In the genomic region with DNA sequence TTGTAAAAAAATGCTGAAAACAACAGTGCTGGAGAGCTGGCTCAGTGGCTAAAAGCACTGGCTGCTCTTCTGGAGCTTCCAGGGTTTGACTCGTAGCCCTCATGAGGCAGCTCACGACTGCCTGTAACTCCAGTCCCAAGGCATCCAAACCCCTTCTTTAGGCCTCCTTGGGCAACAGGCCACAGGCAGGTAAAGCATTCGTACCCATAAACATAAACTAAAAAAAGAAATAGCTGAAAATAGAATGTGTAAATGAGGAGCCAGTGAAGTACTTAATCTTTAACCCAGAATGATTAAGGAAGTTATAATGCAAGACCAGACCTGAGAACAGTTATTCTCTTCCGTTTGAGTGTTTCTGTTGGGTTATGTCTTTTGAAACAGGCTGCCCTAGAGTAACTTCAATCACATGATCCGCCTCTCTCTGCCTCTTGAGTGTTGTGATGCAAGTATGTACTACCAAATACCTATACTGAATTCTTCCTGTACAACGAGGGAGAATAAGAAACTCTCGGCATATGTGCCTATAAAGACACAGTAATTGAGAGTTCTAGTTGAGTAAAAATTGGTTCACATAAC, we compare ENCODE assay signal across 19 mouse cellular contexts. TPM values are rescaled to one million over a fixed set of nuclear protein-coding genes. Genes with fewer than 3 reads are reported as not detected.
A peak's percentile ranks its signal among the peaks of the same experiment; 100 is the strongest.
DNase-seq lines count a peak whose midpoint lies in the region; ATAC-seq and TF ChIP-seq lines count a peak whose summit lies in the region.
"Had no signal": no experiment of that assay in that cellular context is flagged by ENCODE, and none has a peak within 500 bp of the region (broad histone marks: within the 10 kb centered on the region; RNA-seq: fewer than 3 reads in every experiment).

No protein-coding gene starts in this region.

- 60% methylated on average over 7 of the region's 7 CpGs for WGBS in heart, postnatal 0 days
- WGBS in kidney, adult 2 months: 34% methylated on average over 7 of the region's 7 CpGs
- 87% methylated on average over 7 of the region's 7 CpGs for WGBS in hindbrain, embryonic 11.5 days

- H3K36me3 ChIP-seq in heart, postnatal 0 days (replicated peaks; ENCODE audit: control insufficient read depth, insufficient read depth, low read length): no peaks in the 10 kb centered on the region
- no peaks in the 10 kb centered on the region for H3K36me3 ChIP-seq in kidney, adult 2 months (ENCODE audit: control insufficient read depth, insufficient read depth, low read length)
- no peaks in the 10 kb centered on the region for H3K36me3 ChIP-seq in hindbrain, embryonic 11.5 days (ENCODE audit: control insufficient read depth, insufficient read depth, low read length)
- H3K36me3 ChIP-seq: forebrain, embryonic 12.5 days; midbrain, embryonic 13.5 days; neural tube, embryonic 15.5 days; stomach, embryonic 15.5 days had no signal

- no peak for TF ChIP-seq CTCF in heart, postnatal 0 days (IDR thresholded peaks at IDR 0.05; ENCODE audit: low read depth)
- TF ChIP-seq CTCF in kidney, adult 2 months (conservative IDR thresholded peaks at IDR 0.05; ENCODE audit: insufficient read depth, insufficient read length, low read depth, low read length): no peak

- no peak overlapping the region for H3K4me2 ChIP-seq in heart, postnatal 0 days (ENCODE audit: low read depth, low read length)
- H3K4me2 ChIP-seq in hindbrain, embryonic 11.5 days (replicated peaks; ENCODE audit: low read depth, low read length): no peak overlapping the region
- H3K4me2 ChIP-seq: forebrain, embryonic 12.5 days; lung, embryonic 14.5 days; midbrain, embryonic 13.5 days; neural tube, embryonic 15.5 days; stomach, embryonic 15.5 days had no signal

- H3K27ac ChIP-seq in heart, postnatal 0 days (ENCODE audit: low read depth): 0 out of 2 replicates have a peak overlapping the region, but pooled peaks have one; percentile 34
- peak overlapping the region; percentile 66 for H3K27ac ChIP-seq in kidney, adult 2 months (ENCODE audit: insufficient read depth, low read depth, low read length)
- H3K27ac ChIP-seq in hindbrain, embryonic 11.5 days (ENCODE audit: low read depth, low read length): no peak overlapping the region
- H3K27ac ChIP-seq: forebrain, embryonic 12.5 days; midbrain, embryonic 13.5 days; stomach, embryonic 15.5 days had no signal

- peaks cover 8% of the 10 kb centered on the region; the same call in 1 of the 2 replicates for H3K4me1 ChIP-seq in heart, postnatal 0 days (ENCODE audit: control insufficient read depth, insufficient read depth)
- H3K4me1 ChIP-seq in kidney, adult 2 months (ENCODE audit: control insufficient read depth, insufficient read depth, low read length): peaks cover 8% of the 10 kb centered on the region; the same call in 1 of the 2 replicates
- no peaks in the 10 kb centered on the region for H3K4me1 ChIP-seq in hindbrain, embryonic 11.5 days (replicated peaks; ENCODE audit: control insufficient read depth, insufficient read depth, low read length)
- H3K4me1 ChIP-seq: midbrain, embryonic 13.5 days; stomach, embryonic 15.5 days had no signal

- ATAC-seq in heart, postnatal 0 days (ENCODE audit: insufficient read depth, low read depth): no peak
- peak; percentile 65 for ATAC-seq in CD4-positive, CD25-positive, alpha-beta regulatory T cell, adult 4 months
- no peak for ATAC-seq in hindbrain, embryonic 11.5 days (ENCODE audit: low FRiP score)
- ATAC-seq: hindbrain, postnatal 0 days; midbrain, embryonic 13.5 days had no signal

- no peaks in the 10 kb centered on the region for H3K27me3 ChIP-seq in heart, postnatal 0 days (ENCODE audit: control insufficient read depth, insufficient read depth, low read length)
- no peaks in the 10 kb centered on the region for H3K27me3 ChIP-seq in kidney, adult 2 months (replicated peaks; ENCODE audit: control insufficient read depth, insufficient read depth, low read length)
- H3K27me3 ChIP-seq in hindbrain, embryonic 11.5 days (ENCODE audit: control insufficient read depth, insufficient read depth, low read length): no peaks in the 10 kb centered on the region
- H3K27me3 ChIP-seq: forebrain, embryonic 12.5 days; midbrain, embryonic 13.5 days; neural tube, embryonic 15.5 days; stomach, embryonic 15.5 days had no signal

- H3K4me3 ChIP-seq in heart, postnatal 0 days (ENCODE audit: low read depth, low read length): no peak overlapping the region
- no peak overlapping the region for H3K4me3 ChIP-seq in kidney, adult 2 months (ENCODE audit: insufficient read depth, low read depth, low read length)
- no peak overlapping the region for H3K4me3 ChIP-seq in hindbrain, embryonic 11.5 days (ENCODE audit: low read depth, low read length)
- H3K4me3 ChIP-seq: forebrain, embryonic 12.5 days; midbrain, embryonic 13.5 days; neural tube, embryonic 15.5 days; stomach, embryonic 15.5 days had no signal

- H3K9me3 ChIP-seq in heart, postnatal 0 days (replicated peaks; ENCODE audit: control insufficient read depth, low read length): no peaks in the 10 kb centered on the region
- H3K9me3 ChIP-seq in hindbrain, embryonic 11.5 days (ENCODE audit: control insufficient read depth, low read length): no peaks in the 10 kb centered on the region
- H3K9me3 ChIP-seq: forebrain, embryonic 12.5 days; midbrain, embryonic 13.5 days; neural tube, embryonic 15.5 days; stomach, embryonic 15.5 days had no signal

- no peak for TF ChIP-seq POLR2A in kidney, adult 2 months (IDR thresholded peaks at IDR 0.05; ENCODE audit: low read depth, low read length)

- no peak overlapping the region for H3K9ac ChIP-seq in heart, postnatal 0 days (replicated peaks; ENCODE audit: low read depth, low read length)
- H3K9ac ChIP-seq in hindbrain, embryonic 11.5 days (ENCODE audit: low read depth, low read length): no peak overlapping the region
- H3K9ac ChIP-seq: forebrain, embryonic 12.5 days; lung, embryonic 14.5 days; midbrain, embryonic 13.5 days; neural tube, embryonic 15.5 days; stomach, embryonic 15.5 days had no signal

- intact Hi-C loops in heart, postnatal 14 days (cut with DNase I): no loop called here
- intact Hi-C loops in gastrocnemius, postnatal 14 days (cut with DNase I; ENCODE audit: low total_unique reads): no loop called here

- no peak for TF ChIP-seq EP300 in heart, postnatal 0 days (IDR thresholded peaks at IDR 0.05; ENCODE audit: low read depth)

- no peak for DNase-seq in heart, postnatal 0 days (ENCODE audit: low spot score)
- DNase-seq in heart, postnatal 14 days: no peak
- DNase-seq in kidney, adult 2 months: peak; percentile 71
- DNase-seq in lung, postnatal 36 days: peak; percentile 73
- DNase-seq in hindbrain, embryonic 11.5 days (ENCODE audit: low spot score): no peak
- no peak for DNase-seq in layer of hippocampus, postnatal 10 days (ENCODE audit: low spot score in 2 of 2)
- no peak for DNase-seq in gastrocnemius, postnatal 14 days
- DNase-seq: B cell, adult 2 months; cerebellum, postnatal 25 days; lung, embryonic 14.5 days; right cerebral cortex, postnatal 14 days; thymus, postnatal 14 days had no signal

RNA-seq across cellular contexts. Expression of gene Parp8, which starts 53.2 kb away (rescaled TPM):
- 7.5 and 11.0 TPM in 2 replicates for total RNA-seq in heart, postnatal 0 days (2014; rRNA removed; ENCODE audit: low replicate concordance)
- 7.9 and 8.4 TPM in 2 replicates for polyA plus RNA-seq in heart, postnatal 0 days (2015; fragmentation: Nextera tagmentation; extraction: Ambion mirVana)
- total RNA-seq in heart, postnatal 14 days (2021): 10 to 100 TPM in 1 of 2 experiments, 1 to 10 TPM in 1; 9.9 to 12.0 TPM
- polyA plus RNA-seq in CD4-positive, CD25-positive, alpha-beta regulatory T cell, adult 4 months (2017; shearing (Covaris generic)): 10 to 100 TPM; 16.8 to 25.7 TPM
- polyA plus RNA-seq in kidney, adult 2 months (2012; rRNA removed): 10.1 and 11.9 TPM in 2 replicates
- polyA plus RNA-seq in hindbrain, embryonic 11.5 days (2014; fragmentation: Nextera tagmentation; extraction: Ambion mirVana): 17.2 and 18.2 TPM in 2 replicates
- total RNA-seq in layer of hippocampus, postnatal 10 days (2021): 10 to 100 TPM; 62.3 to 69.5 TPM
- total RNA-seq in gastrocnemius, postnatal 14 days (2021): 10 to 100 TPM; 10.8 to 14.3 TPM
- total RNA-seq: MEL had no signal

Comparison
In these comparisons a context has a peak if more than half of its experiments do, and no peak if none do; other contexts are left out.
1. DNase-seq: peak in kidney, adult 2 months (single experiment) and lung, postnatal 36 days (single experiment); none in heart, postnatal 0 days (single experiment), heart, postnatal 14 days (0 of 2), hindbrain, embryonic 11.5 days (single experiment), layer of hippocampus, postnatal 10 days (0 of 2) and gastrocnemius, postnatal 14 days (single experiment).